Mouse (Mus musculus): ENCODE data around the gene Eps8. TPM values are rescaled to one million over a fixed set of nuclear protein-coding genes. Genes with fewer than 3 reads are reported as not detected.

Eps8 gene
- total and polyA plus RNA-seq, 3 experiments = 0.08 to 0.15 TPM; not detected in 1

GRCm38 (mm10) chr6:137505555-137506227 is 149.0 kb downstream of the Eps8 start:
- TF ChIP-seq TAL1 (IDR thresholded peaks at IDR 0.05; ENCODE audit: low read length) = no peak
- no peak for TF ChIP-seq GATA1 (IDR thresholded peaks at IDR 0.05; ENCODE audit: low read depth, low read length)
- no peak for TF ChIP-seq SMC3 (IDR thresholded peaks at IDR 0.05; ENCODE audit: low read depth, low read length)
- no peak for TF ChIP-seq MEF2A (IDR thresholded peaks at IDR 0.05; ENCODE audit: extremely low read depth, insufficient replicate concordance, low read depth, low read length, poor library complexity, severe bottlenecking)
- no peak for TF ChIP-seq ZC3H11A (IDR thresholded peaks at IDR 0.05; ENCODE audit: low read depth, low read length)
- TF ChIP-seq MYB (IDR thresholded peaks at IDR 0.05; ENCODE audit: low read depth, low read length) = no peak
- TF ChIP-seq RCOR1 (IDR thresholded peaks at IDR 0.05; ENCODE audit: low read depth, low read length) = no peak
- no peak for TF ChIP-seq MXI1 (IDR thresholded peaks at IDR 0.05; ENCODE audit: low read depth, low read length)
- TF ChIP-seq TCF12 (IDR thresholded peaks at IDR 0.05; ENCODE audit: low read depth, low read length) = no peak
- no peak for TF ChIP-seq JUND (IDR thresholded peaks at IDR 0.05; ENCODE audit: low read depth, low read length)
- no peak for TF ChIP-seq USF1 (IDR thresholded peaks at IDR 0.05; ENCODE audit: low read depth, low read length)
- no peak for TF ChIP-seq E2F4 (IDR thresholded peaks at IDR 0.05; ENCODE audit: borderline replicate concordance, low read depth, low read length)
- no peak for TF ChIP-seq USF2 (IDR thresholded peaks at IDR 0.05; ENCODE audit: borderline replicate concordance in 1 of 2, insufficient read depth in 1 of 2, low read depth in 1 of 2, low read length in 2 of 2)
- Histone ChIP-seq H3K9ac (ENCODE audit: control insufficient read depth, low read depth, low read length, poor library complexity, severe bottlenecking) (no peak overlapping the region), H3K4me1 (ENCODE audit: control insufficient read depth in 1 of 2, insufficient read depth in 2 of 2, low read length in 2 of 2) (no peaks in the 10 kb centered on the region), H3K27ac (ENCODE audit: control insufficient read depth, low read depth, low read length) (no peak overlapping the region), H3K79me2 (ENCODE audit: control insufficient read depth, insufficient read depth, low read length, poor library complexity) (no peaks in the 10 kb centered on the region), H3K36me3 (ENCODE audit: control insufficient read depth in 1 of 2, insufficient read depth in 2 of 2, low read length in 2 of 2) (no peaks in the 10 kb centered on the region), H3K9me3 (replicated peaks; ENCODE audit: insufficient read depth, low read length) (no peaks in the 10 kb centered on the region), H3K4me3 (ENCODE audit: control insufficient read depth in 1 of 2, insufficient read depth in 1 of 2, low read depth in 2 of 2, low read length in 2 of 2) (no peak overlapping the region), H3K27me3 (ENCODE audit: control insufficient read depth in 1 of 2, insufficient read depth in 2 of 2, low read length in 2 of 2) (no peaks in the 10 kb centered on the region)
- DNase-seq (ENCODE audit: low read depth, low spot score) = no peak

GRCm38 (mm10) chr6:137504052-137504451 is 150.6 kb downstream of the Eps8 start:
- H3K4me1 ChIP-seq (ENCODE audit: control insufficient read depth in 1 of 2, insufficient read depth in 2 of 2, low read length in 2 of 2) = no peaks in the 10 kb centered on the region
- H3K36me3 ChIP-seq (ENCODE audit: control insufficient read depth in 1 of 2, insufficient read depth in 2 of 2, low read length in 2 of 2) = no peaks in the 10 kb centered on the region

More at GRCm38 (mm10) chr6:137504052-137504451, 150.6 kb downstream of the Eps8 start:
- TF ChIP-seq TBP (IDR thresholded peaks at IDR 0.05; ENCODE audit: low read depth, low read length) (no peak), ZMIZ1 (IDR thresholded peaks at IDR 0.05; ENCODE audit: low read depth, low read length) (no peak), NELFE (IDR thresholded peaks at IDR 0.05; ENCODE audit: low read depth, low read length) (no peak), E2F4 (IDR thresholded peaks at IDR 0.05; ENCODE audit: borderline replicate concordance, low read depth, low read length) (no peak), GATA1 (IDR thresholded peaks at IDR 0.05; ENCODE audit: low read depth, low read length) (no peak), MAX (IDR thresholded peaks at IDR 0.05; ENCODE audit: low read length) (no peak), HCFC1 (IDR thresholded peaks at IDR 0.05; ENCODE audit: low read depth, low read length) (no peak)
- H3K27ac ChIP-seq (ENCODE audit: control insufficient read depth, low read depth, low read length) = no peak overlapping the region
- no peaks in the 10 kb centered on the region for H3K79me2 ChIP-seq (ENCODE audit: control insufficient read depth, insufficient read depth, low read length, poor library complexity)
- H3K27me3 ChIP-seq (ENCODE audit: control insufficient read depth in 1 of 2, insufficient read depth in 2 of 2, low read length in 2 of 2) = no peaks in the 10 kb centered on the region
- no peak overlapping the region for H3K4me3 ChIP-seq (ENCODE audit: control insufficient read depth in 1 of 2, insufficient read depth in 1 of 2, low read depth in 2 of 2, low read length in 2 of 2)
- no peaks in the 10 kb centered on the region for H3K9me3 ChIP-seq (replicated peaks; ENCODE audit: insufficient read depth, low read length)
- no peak for DNase-seq (ENCODE audit: low read depth, low spot score)
- no peak overlapping the region for H3K9ac ChIP-seq (ENCODE audit: control insufficient read depth, low read depth, low read length, poor library complexity, severe bottlenecking)
